Mouse (Mus musculus) neural tube, embryonic 10.5 days (tissue): Measurements from ENCODE around the gene Tuft1.
"Not testable (repeated sequence)": the region's sequence is repeated elsewhere in the genome, so short reads cannot be mapped to it uniquely, and the experiment has no call there.

Experiments used
- DNase-seq: peaks from one replicate; pipeline ENCODE4 v3.0.0-alpha.2; 2017; ENCODE audit warnings: low spot score; ENCODE audit errors: extremely low spot score

Gene Tuft1

DNA sequence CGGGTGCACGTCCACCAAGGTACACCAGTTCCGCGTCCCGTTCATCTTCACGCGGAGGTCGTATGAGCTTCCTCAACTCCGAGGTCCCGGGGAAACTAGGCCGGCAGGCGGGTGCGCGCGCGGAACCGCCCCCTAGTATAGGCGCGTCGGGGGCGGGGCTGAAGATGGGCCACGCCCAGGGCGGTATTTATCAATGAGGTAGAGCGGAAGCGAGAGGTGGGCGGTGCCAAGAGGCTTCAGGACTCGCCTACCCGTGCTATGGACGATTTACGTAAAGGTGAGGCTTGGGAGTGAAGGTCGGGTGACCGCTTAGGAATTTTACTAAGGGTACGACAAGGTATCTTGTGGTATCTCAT is at the start of gene Tuft1:
Gene Tuft1, minus strand, starts transcription at position 133 of the 356 bp plus-strand sequence.
- not testable (repeated sequence) for DNase-seq

DNA sequence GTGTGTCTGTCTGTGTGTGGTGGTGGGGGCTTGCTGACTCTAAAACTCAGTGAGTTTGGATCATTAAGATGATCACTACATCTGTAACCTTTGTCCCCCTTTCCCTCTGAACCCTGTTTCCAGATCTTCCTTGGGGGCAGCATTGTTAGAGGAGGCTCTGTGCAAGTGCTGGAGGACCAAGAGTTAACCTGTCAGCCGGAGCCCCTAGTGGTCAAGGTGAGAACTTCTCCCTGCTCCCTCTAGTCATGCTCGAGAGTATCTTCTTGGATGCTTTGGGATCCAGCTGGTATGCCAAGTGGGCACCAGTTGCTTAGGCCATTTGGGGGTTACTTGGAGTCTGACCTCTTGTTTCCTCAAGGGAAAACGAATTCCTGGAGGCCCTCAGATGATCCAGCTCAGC is 44.7 kb upstream of the Tuft1 start:
- DNase-seq = not testable (repeated sequence)

DNA sequence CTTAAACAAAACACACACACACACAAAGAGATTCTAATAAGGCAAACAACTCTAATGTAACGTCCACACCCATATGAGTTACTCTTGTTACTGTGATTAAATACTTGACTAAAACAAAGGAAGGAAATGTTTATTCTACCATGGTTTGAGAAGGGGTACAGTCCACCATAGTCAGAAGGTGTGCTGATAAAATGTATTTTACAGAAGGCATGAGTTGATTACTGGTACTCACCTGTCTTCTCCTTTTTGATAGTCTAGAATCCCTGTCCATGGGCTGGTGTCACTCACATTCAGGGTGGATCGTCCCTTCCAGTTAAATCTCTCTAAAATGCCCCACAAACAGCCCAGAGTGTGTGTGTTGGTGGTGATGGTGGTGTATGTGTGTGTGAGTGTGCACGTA is 44.2 kb upstream of the Tuft1 start:
- no peak for DNase-seq

DNA sequence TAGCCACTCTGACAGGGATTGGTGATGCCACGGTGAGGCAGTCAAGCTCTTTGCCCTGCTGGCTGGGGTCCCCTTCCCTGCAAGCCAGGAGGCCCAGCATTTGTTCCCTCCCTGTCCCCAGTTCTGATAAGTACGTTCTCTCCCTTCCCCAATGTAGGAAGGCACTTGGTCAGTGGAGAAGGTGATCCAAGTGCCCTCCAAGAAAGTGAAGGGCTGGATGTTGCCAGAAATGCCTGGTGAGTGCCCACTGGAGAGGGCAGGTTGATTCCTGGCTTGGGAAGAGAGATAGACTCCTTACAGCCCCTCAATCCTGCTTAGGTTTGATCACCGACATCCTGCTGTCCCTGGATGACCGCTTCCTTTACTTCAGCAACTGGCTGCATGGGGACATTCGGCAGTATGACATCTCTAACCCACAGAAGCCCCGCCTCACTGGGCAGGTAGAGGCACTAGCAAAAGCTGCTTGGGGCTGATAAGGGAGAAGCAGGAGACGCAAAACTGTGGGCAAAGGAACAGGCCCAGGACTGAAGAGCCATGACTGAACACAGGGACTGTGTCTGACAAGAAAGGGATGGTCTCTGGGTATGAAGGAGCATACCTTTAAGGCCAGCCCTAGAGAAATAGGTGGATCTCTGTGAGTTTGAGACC is 43.6 kb upstream of the Tuft1 start:
- not testable (repeated sequence) for DNase-seq

DNA sequence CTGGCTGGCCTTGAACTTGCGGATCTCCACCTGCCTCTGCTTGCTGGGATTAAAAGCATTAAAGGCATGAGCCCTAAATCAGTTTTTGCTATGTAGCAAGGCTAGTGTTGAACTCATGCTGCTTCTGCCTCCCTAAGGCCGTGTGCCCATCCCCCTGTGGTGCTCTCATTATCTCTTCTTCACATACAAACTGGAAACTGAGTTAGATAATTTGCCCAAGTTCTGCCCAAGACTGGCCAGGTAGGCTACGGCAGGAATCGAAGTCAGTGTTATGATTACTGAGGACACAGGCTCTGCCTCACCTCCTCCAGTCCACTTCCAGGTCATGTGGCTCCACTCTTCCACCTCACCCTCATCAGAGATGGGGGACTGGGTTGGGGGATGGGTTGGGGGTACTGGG is 37.6 kb upstream of the Tuft1 start:
- not testable (repeated sequence) for DNase-seq

DNA sequence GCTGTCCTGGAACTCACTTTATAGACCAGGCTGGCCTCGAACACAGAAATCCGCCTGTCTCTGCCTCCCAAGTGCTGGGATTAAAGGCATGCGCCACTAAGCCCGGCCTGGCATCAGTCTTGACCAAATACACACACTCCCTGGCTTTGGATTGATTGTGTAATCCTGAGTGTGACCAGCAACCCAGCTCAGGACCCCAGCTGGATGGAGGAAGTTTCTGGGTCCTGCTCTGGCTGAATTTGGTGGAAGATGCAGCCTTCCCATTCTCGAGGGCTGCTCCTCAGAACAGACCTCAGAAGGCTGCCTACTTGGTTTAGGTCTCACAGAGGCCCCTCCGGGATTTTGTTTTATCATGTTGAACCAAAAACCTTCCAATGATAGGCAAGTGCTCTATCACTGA is 36.9 kb upstream of the Tuft1 start:
- DNase-seq = not testable (repeated sequence)

DNA sequence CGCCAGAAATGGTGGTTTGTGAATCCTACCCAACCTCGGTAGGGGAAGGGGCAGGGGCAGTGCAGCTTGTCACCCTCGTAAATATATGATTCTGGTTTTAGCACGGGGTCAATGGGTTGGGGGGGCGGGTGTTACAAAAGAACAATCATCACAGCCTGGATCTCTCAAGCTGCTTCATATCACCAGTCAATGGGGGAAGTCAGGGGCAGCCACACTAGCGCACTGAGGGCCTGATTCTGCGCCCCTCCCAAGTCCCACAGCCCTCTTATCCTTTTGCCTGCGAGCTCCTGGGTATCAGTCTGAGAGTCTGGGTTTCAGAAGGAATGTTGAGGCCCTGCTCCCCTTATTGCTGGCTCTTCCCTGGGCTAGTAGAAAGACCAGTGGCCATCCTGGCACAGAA is 35.2 kb upstream of the Tuft1 start:
- not testable (repeated sequence) for DNase-seq

DNA sequence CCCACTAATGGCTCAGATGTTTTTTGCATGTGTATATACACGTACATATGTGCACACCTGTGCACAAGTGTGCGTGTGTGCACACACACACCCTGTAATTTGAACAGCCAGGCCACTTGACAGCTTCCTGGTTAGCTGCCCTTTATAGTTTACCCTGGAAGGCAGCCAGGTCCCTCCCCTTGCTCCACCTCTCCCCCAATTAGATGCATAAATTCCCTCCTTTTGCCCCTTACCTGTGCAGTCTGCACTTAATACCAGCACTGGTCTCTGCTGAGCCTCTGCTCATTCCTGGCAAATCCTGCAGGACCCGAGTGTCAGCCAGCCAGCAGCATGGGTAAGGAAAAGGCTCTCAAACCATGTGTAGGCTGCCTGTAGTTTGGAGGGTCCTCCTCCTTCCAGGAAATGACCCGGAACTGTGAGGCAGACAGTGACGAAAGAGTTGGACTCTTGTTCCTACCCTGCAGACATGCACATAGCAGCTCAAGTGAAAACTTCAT is 34.7 kb upstream of the Tuft1 start, which contains the start of gene Selenbp2:
Gene Selenbp2, plus strand, starts transcription at position 228 of the 497 bp plus-strand sequence.
- DNase-seq = no peak

DNA sequence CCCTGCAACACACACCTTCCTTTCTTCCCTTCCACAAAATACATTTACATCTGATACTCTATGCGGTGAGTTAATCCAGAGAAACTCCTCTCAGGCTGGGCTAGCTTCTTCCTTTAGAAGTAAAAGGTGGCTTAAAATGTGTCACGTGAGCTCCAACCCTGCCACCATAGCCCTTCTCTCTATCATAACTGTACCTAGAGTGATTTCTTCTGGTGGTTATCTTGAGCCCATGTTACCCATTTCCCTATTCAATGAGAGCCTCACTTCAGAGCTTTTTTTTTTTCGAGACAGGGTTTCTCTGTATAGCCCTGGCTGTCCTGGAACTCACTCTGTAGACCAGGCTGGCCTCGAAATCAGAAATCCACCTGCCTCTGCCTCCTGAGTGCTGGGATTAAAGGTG is 33.0 kb upstream of the Tuft1 start:
- not testable (repeated sequence) for DNase-seq

DNA sequence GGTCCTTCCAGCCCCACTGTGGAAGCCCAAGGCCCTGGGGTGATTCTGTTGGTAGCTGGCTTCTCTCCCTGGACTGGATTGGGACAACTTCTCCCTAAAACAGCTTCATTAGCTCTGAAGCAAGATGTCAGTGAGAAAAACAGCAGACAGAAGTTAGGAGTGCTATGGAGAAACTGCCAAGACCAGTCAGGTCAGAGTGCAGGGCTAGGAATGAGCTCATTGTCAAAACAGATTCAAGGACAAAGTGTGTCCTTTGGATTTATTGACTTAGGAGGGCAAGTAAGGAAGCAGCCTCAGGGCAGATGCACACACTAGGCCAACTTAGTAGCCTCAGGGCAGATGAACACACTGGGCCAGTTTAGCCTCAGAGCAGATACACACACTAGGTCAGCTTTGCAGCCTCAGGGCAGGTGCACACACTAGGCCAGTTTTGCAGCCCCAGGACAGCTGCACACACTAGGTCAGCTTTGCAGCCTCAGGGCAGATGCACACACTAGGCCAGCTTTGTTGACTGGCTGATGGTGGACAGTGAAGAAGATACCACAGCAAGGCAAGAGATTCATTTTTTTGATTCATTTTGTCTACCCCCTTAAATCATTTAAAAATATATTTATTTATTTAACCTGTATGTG is 32.1 kb upstream of the Tuft1 start:
- no peak for DNase-seq

DNA sequence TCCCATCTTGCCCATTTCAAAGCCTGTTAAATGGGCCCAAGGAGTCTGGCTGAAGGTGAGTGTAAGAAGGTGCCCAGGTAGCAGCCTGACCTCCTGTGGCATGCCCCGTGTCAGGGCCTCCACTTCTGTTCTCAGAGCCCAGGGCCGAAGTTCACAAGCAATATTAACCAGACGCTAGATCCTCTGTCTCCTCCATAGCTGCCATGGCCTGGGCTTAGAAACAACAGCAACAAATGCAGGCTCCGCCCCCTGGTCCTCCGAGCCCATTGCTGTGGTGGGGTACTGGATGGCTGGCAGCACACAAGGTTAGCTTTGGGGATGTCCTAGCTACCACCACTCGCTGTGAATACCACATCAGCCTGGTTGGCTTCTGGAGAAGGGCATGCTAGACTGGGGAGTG is 31.5 kb upstream of the Tuft1 start:
- DNase-seq = not testable (repeated sequence)

DNA sequence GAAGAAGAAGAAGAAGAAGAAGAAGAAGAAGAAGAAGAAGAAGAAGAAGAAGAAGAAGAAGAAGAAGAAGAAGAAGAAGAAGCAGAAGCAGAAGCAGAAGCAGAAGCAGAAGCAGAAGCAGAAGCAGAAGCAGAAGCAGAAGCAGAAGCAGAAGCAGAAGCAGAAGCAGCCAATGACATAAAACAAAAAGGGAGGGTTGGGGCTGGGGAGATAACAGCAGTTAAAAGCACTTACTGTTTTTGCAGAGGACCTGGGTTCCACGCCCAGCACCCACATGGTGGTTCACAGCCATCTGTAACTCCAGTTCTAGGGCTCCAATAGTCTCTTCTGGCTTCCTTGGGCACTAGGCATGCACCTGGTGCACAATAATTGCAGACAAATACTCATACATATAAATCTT is 30.5 kb upstream of the Tuft1 start:
- not testable (repeated sequence) for DNase-seq

DNA sequence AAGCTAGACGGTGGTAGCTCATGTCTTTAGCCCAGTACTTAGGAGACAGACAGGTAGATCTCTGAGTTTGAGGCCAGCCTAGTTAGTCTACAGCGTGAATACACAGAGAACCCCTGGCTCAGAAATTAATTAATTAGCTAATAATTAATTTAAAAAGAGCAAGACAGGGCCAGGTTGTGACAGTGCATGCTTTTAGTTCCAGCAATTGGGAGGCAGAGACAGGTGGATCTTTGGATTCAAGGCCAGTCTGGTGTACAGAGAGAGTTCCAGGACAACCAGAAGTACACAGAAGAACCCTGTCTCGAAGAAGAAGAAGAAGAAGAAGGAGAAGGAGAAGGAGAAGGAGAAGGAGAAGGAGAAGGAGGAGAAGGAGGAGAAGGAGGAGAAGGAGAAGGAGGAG is 30.0 kb upstream of the Tuft1 start:
- not testable (repeated sequence) for DNase-seq

DNA sequence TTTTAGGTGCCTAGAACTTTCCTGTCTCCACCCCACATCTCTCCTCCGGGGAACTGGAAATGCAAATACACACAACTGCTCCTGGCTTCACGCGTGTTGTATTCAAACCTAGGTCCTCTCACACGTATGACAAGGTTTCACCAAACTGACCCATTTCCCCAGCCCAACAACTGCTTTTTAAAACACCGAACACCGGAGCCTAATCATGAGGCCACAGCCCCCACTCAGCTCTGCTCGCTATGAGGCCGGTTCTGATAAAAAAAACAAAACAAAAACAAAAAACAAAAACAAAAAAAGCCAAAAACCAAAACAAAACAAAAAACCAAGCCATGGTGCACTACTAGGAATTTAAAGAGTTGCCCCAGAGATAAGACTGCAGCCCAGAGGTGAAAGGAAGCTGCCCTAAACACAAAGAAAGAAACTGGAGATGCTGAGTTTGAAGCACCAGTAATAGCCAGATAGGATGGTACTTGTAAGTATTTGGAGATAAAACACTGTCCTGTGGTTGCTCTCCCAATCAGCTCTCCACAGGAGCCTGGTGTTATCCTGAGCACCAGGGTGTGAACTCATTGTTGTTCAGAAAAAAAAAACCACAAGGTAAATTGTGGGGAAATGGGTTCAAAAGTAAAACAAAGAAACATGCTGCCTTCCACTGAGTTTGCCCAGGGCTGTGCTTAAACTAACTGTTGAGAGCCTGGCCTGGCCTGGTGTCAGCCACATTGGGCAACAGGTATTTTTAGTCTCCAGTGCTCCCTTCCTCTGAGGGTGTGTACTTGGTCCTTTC is 27.5 kb upstream of the Tuft1 start:
- DNase-seq = not testable (repeated sequence)

DNA sequence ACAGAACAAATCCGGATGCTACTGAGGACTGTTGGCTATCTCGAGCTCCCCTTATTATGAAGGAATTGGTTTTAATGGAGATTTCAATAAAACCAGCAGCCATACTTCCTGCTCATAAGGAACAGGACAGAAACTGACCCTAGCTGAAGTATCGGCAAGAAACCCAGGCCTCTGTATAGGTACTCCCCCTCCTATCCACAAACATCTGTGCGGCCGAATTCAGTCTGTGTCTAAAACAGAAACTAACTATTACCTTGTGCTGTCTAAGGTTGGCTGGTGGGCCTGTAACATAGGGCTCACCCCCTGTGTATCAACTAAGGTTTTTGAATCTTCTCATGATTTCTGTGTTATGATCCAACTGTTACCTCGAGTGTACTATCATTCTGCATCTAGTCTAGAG is 25.0 kb upstream of the Tuft1 start:
- DNase-seq = no peak

DNA sequence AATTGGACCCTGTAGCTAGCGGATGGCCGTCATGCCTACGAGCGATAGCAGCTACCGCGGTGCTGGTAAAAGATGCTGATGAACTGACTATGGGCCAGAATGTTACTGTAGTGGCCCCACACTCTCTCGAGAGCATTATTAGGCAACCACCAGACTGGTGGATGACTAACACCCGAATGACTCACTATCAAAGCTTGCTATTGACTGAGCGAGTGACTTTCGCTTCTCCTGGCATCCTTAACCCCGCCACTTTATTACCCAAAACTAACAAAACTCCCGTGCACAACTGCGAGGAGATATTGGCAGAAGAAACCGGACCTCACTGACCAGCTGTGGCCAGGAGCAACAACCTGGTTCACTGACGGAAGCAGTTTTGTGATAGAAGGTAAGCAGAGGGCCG is 22.1 kb upstream of the Tuft1 start:
- DNase-seq = no peak

DNA sequence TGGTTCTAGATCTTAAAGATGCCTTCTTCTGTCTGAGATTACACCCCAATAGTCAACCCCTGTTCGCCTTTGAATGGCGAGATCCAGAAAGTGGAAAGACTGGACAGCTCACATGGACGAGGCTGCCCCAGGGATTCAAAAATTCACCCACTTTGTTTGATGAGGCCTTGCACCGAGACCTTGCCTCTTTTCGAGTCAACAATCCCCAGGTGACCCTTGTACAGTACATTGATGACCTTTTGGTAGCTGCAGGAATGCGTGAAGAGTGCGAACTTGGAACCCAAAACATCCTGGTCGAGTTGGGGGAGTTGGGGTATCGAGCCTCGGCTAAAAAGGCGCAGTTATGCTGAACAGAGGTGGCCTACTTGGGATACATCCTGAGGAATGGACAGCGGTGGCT is 21.4 kb upstream of the Tuft1 start:
- DNase-seq = not testable (repeated sequence)

DNA sequence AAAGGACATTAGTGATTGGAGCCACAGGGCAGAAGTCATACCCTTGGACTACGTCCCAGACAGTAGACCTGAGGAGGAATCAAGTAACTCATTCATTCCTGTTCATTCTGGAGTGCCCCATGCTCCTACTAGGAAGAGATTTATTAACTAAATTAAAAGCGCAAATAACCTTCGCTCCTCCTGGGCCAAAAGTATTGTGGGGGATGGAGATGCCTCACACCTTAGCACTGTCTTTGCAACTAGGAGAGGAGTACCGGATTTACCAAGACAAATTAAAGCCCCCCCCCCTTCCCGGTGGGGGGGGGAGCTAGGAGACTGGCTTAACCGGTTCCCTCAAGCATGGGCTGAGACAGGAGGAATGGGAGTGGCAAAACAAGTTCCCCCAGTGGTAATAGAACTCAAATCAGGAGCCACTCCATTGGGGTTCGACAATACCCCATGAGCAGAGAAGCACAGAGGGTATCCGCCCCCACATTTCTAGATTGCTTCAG is 20.7 kb upstream of the Tuft1 start:
- no peak for DNase-seq

DNA sequence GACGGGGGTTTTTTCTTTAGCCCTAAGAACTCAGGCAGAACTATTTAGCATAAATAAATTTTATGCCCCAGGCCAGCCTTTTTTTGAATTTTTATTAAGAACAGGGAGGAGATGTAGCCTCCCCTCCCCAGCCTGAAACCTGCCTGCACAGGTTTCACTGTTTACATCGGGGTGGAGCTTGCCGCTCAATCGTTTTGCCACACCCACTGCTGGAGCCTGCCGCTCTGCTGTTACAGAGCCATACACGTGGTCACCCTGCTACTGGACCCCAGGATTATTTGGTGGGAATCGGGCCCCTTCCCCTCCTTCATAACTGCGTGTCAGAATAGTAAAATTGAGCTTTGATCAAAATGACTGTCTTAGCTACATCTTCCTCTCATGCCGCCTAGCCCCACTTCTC is 16.4 kb upstream of the Tuft1 start:
- DNase-seq = not testable (repeated sequence)

DNA sequence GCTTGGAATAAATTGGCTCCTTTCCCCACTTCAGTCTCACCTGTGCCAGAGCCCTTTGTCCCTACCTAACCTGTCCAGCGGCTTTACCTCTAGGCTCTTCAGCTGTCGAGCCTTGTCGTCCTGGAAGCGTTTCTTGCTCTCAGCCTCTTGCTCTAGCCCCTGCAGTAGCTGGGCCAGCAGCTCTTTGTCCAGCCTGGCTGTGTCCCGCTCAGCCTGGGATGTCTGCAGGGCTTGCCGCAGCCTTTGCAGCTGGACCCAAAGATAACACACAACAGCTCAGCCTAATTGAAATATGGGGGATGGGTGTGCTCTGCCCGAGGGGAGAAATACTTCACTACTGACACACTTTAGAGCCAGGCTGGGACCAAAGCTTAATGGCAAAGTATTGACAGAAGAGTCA is 7.2 kb upstream of the Tuft1 start:
- not testable (repeated sequence) for DNase-seq

DNA sequence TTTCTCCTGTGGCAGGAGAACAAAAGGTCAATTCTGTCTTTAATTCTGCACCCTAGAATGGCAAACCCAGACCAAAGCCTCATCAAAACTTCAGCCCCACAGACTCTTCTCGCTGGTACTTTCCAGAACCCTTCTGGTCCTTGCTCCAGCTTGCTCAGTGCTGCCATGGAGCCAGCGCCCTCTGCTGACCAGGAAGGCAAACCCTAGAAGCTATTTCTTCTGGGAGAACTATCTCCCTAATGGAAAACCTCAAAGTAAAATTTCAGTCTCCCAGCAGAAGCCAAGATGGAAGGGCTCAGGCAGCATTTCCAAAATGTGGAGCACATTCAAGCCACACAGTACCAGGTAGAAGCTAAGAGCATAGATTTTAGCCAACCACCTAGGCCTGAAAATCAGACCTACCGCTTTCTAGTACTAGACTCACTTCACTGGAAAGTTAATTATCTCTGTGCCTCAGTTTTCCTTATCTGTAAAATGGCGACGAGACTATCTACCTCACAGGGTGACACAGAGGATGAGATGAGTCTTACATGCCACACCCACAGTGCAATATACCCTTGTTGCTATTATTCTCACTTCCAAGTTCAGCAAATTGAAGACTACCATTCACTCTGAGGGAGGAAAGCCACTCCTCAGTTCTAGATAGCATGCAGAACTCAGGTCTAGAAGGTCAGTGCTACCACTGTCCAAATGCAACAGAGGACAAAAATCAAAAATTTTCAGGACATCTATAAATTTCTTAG is 6.6 kb upstream of the Tuft1 start:
- DNase-seq = not testable (repeated sequence)
